Mouse (Mus musculus) myocyte (in vitro differentiated cells): ENCODE results near the gene Tmeff1. TPM values are rescaled to one million over a fixed set of nuclear protein-coding genes. Genes with fewer than 3 reads are reported as not detected.

Source experiments
- H3K27me3 ChIP-seq: one replicate; pipeline ENCODE4 v1.6.1; 2011; ENCODE audit not compliant: control insufficient read depth, insufficient read depth, insufficient read length
- H3K36me3 ChIP-seq: one replicate; pipeline ENCODE4 v1.6.1; 2011; ENCODE audit not compliant: control insufficient read depth, insufficient read depth
- H3K4me2 ChIP-seq: one replicate; pipeline ENCODE4 v1.6.1; 2011; ENCODE audit warnings: low read depth, control low read depth
- H3K4me3 ChIP-seq: one replicate; pipeline ENCODE4 v1.5.1; 2011; ENCODE audit warnings: mild to moderate bottlenecking, control low read depth, moderate library complexity
- H3K79me2 ChIP-seq: one replicate; pipeline ENCODE4 v1.6.1; 2011; ENCODE audit not compliant: control insufficient read depth, insufficient read depth
- H3ac ChIP-seq: one replicate; pipeline ENCODE4 v1.6.1; 2011; ENCODE audit not compliant: control insufficient read depth, insufficient read length
- CEBPB ChIP-seq: IDR thresholded peaks from 2 replicates; pipeline ENCODE4 v1.6.1; 2011; ENCODE audit warnings: mild to moderate bottlenecking, moderate library complexity; ENCODE audit not compliant: poor library complexity, insufficient read depth, severe bottlenecking
- E2F4 ChIP-seq: IDR thresholded peaks from one replicate; pipeline ENCODE4 v1.6.1; 2011; ENCODE audit warnings: mild to moderate bottlenecking, control low read depth, moderate library complexity; ENCODE audit not compliant: insufficient read depth
- MAX ChIP-seq: IDR thresholded peaks from one replicate; pipeline ENCODE4 v1.6.1; 2011; ENCODE audit warnings: low read depth, mild to moderate bottlenecking, control low read depth
- MYOD1 ChIP-seq, 3 experiments: IDR thresholded peaks; one replicate each; pipeline ENCODE4 v1.6.1; 2011; ENCODE audit warnings: control low read depth in 2 of 3, low read depth in 2 of 3, mild to moderate bottlenecking in 2 of 3, moderate library complexity in 1 of 3; ENCODE audit not compliant: insufficient read length in 2 of 3, control insufficient read depth in 1 of 3
- MYOG ChIP-seq, 3 experiments: IDR thresholded peaks; one replicate each; pipeline ENCODE4 v1.6.1; 2011; ENCODE audit warnings: control low read depth in 2 of 3, low read depth in 2 of 3, mild to moderate bottlenecking in 2 of 3; ENCODE audit not compliant: insufficient read length in 2 of 3, control insufficient read depth in 1 of 3, insufficient read depth in 1 of 3
- POLR2A ChIP-seq: IDR thresholded peaks from one replicate; pipeline ENCODE4 v1.6.1; 2011; ENCODE audit warnings: low read depth, mild to moderate bottlenecking, control low read depth, moderate library complexity; ENCODE audit not compliant: insufficient read length
- POLR2AphosphoS2 ChIP-seq: IDR thresholded peaks from one replicate; pipeline ENCODE4 v1.6.1; 2011; ENCODE audit warnings: low read depth, control low read depth; ENCODE audit not compliant: insufficient read length
- REST ChIP-seq: IDR thresholded peaks from one replicate; pipeline ENCODE4 v1.6.1; 2011; ENCODE audit warnings: mild to moderate bottlenecking, control low read depth, moderate library complexity; ENCODE audit not compliant: insufficient read depth, insufficient read length
- SRF ChIP-seq: IDR thresholded peaks from one replicate; pipeline ENCODE4 v1.6.1; 2011; ENCODE audit warnings: low read depth; ENCODE audit not compliant: control insufficient read depth, insufficient read length
- TCF12 ChIP-seq: IDR thresholded peaks from one replicate; pipeline ENCODE4 v1.6.1; 2011; ENCODE audit warnings: mild to moderate bottlenecking, control low read depth; ENCODE audit not compliant: poor library complexity, insufficient read depth, severe bottlenecking
- TCF3 ChIP-seq: IDR thresholded peaks from one replicate; pipeline ENCODE4 v1.6.1; 2011; ENCODE audit warnings: low read depth, control low read depth; ENCODE audit not compliant: insufficient read length
- USF1 ChIP-seq: IDR thresholded peaks from one replicate; pipeline ENCODE4 v1.6.1; 2011; ENCODE audit warnings: low read depth, mild to moderate bottlenecking, control low read depth, moderate library complexity
- polyA plus RNA-seq: library from polyadenylated mRNA; unstranded; fragments of >200 nt; fragmentation: generic; extraction: Trizol; gene quantifications from one replicate; pipeline ENCODE4 v1.2.1, GENCODE M21; 2012; ENCODE audit warnings: missing spikeins

Gene Tmeff1
- polyA plus RNA-seq, 1 experiment: 19.6 TPM

- Histone ChIP-seq H3K4me3 (peak within 1 kb of the TSS; percentile 44), H3K4me2 (peak within 1 kb of the TSS; percentile 97), H3K27me3 (no peaks in the 10 kb centered on the region), H3K36me3 (no peaks in the 10 kb centered on the region), H3K79me2 (peaks cover 42% of the 10 kb centered on the region), H3ac (peak within 1 kb of the TSS; percentile 92)
- no peak for TF ChIP-seq TCF3
- no peak for TF ChIP-seq REST
- TF ChIP-seq MYOD1 (IDR thresholded peaks at IDR 0.05; ENCODE audit: control insufficient read depth in 1 of 3, insufficient read length in 2 of 3, low read depth in 2 of 3): no peak
- TF ChIP-seq POLR2A: peak; percentile 31
Observed at GRCm38 (mm10) chr4:48539841-48540575, 45.0 kb upstream of the Tmeff1 start, which contains the start of gene Msantd3. Gene Msantd3, plus strand, starts transcription at chr4:48539935.

GRCm38 (mm10) chr4:48540576-48541111 is 44.3 kb upstream of the Tmeff1 start:
- peak overlapping the region; percentile 97 for H3K4me2 ChIP-seq
- no peaks in the 10 kb centered on the region for H3K27me3 ChIP-seq
- H3K4me3 ChIP-seq: peak overlapping the region; percentile 44
- TF ChIP-seq POLR2A: no peak
- TF ChIP-seq REST: no peak
- no peak for TF ChIP-seq TCF3
- no peak for TF ChIP-seq USF1
- TF ChIP-seq E2F4: no peak
- no peak for TF ChIP-seq MAX
- TF ChIP-seq TCF12: no peak
- TF ChIP-seq SRF: no peak
- no peak for TF ChIP-seq MYOD1 (IDR thresholded peaks at IDR 0.05; ENCODE audit: control insufficient read depth in 1 of 3, insufficient read length in 2 of 3, low read depth in 2 of 3)
- TF ChIP-seq POLR2AphosphoS2: no peak
- TF ChIP-seq CEBPB: no peak
- no peak for TF ChIP-seq MYOG (IDR thresholded peaks at IDR 0.05; ENCODE audit: control insufficient read depth in 1 of 3, insufficient read depth in 1 of 3, insufficient read length in 2 of 3, low read depth in 2 of 3)
- H3ac ChIP-seq: peak overlapping the region; percentile 92
- H3K36me3 ChIP-seq: no peaks in the 10 kb centered on the region
- peaks cover 48% of the 10 kb centered on the region for H3K79me2 ChIP-seq

GRCm38 (mm10) chr4:48541526-48542250 is 43.3 kb upstream of the Tmeff1 start:
- peak overlapping the region; percentile 97 for H3K4me2 ChIP-seq
- H3K4me3 ChIP-seq: peak overlapping the region; percentile 44
- TF ChIP-seq POLR2A (no peak), MAX (no peak), USF1 (no peak)
- no peaks in the 10 kb centered on the region for H3K36me3 ChIP-seq
- H3K79me2 ChIP-seq: peaks cover 59% of the 10 kb centered on the region
- H3ac ChIP-seq: peak overlapping the region; percentile 92
- no peaks in the 10 kb centered on the region for H3K27me3 ChIP-seq

GRCm38 (mm10) chr4:48542351-48542750 is 42.6 kb upstream of the Tmeff1 start:
- Histone ChIP-seq H3K4me2 (peak overlapping the region; percentile 97), H3K27me3 (no peaks in the 10 kb centered on the region), H3ac (no peak overlapping the region), H3K4me3 (peak overlapping the region; percentile 44), H3K36me3 (no peaks in the 10 kb centered on the region), H3K79me2 (peaks cover 65% of the 10 kb centered on the region)
- TF ChIP-seq USF1 (no peak), SRF (no peak), MYOD1 (IDR thresholded peaks at IDR 0.05; ENCODE audit: control insufficient read depth in 1 of 3, insufficient read length in 2 of 3, low read depth in 2 of 3) (no peak)

- Histone ChIP-seq H3K36me3 (no peaks in the 10 kb centered on the region), H3ac (no peak overlapping the region), H3K4me2 (peak overlapping the region; percentile 97), H3K27me3 (no peaks in the 10 kb centered on the region), H3K4me3 (peak overlapping the region; percentile 44), H3K79me2 (peaks cover 75% of the 10 kb centered on the region)
- TF ChIP-seq E2F4: no peak
- no peak for TF ChIP-seq MAX
- TF ChIP-seq USF1: no peak
- no peak for TF ChIP-seq MYOD1 (IDR thresholded peaks at IDR 0.05; ENCODE audit: control insufficient read depth in 1 of 3, insufficient read length in 2 of 3, low read depth in 2 of 3)
- no peak for TF ChIP-seq MYOG (IDR thresholded peaks at IDR 0.05; ENCODE audit: control insufficient read depth in 1 of 3, insufficient read depth in 1 of 3, insufficient read length in 2 of 3, low read depth in 2 of 3)
- TF ChIP-seq TCF12: no peak
- TF ChIP-seq TCF3: no peak
- TF ChIP-seq CEBPB: no peak
- TF ChIP-seq SRF: no peak
- TF ChIP-seq REST: no peak
- no peak for TF ChIP-seq POLR2A
- no peak for TF ChIP-seq POLR2AphosphoS2
Observed at GRCm38 (mm10) chr4:48543071-48543865, 41.7 kb upstream of the Tmeff1 start.
